Mouse (Mus musculus) midbrain, embryonic 12.5 days (tissue): ENCODE measurements around the gene Rprd1b. TPM values are rescaled to one million over a fixed set of nuclear protein-coding genes. Genes with fewer than 3 reads are reported as not detected.

Experiments
- ATAC-seq: fragments of 200-750 bp; cut with Nextera tagmentation; 2 replicates; pipeline ENCODE4 v1.8.0; 2017; ENCODE audit warnings: low read depth, moderate TSS enrichment, moderate library complexity; ENCODE audit not compliant: low FRiP score
- H3K27ac ChIP-seq: fragments of 300-500 bp; sonication (generic); replicated peaks from 2 replicates; pipeline ENCODE4 v1.5.1; 2016; ENCODE audit warnings: mild to moderate bottlenecking
- H3K27me3 ChIP-seq: fragments of 300-500 bp; sonication (generic); 2 replicates; pipeline ENCODE4 v1.6.1; 2016; ENCODE audit warnings: mild to moderate bottlenecking
- H3K36me3 ChIP-seq: fragments of 300-500 bp; sonication (generic); 2 replicates; pipeline ENCODE4 v1.6.1; 2016
- H3K4me1 ChIP-seq: fragments of 300-500 bp; sonication (generic); 2 replicates; pipeline ENCODE4 v1.6.1; 2016
- H3K4me2 ChIP-seq: fragments of 300-500 bp; sonication (generic); replicated peaks from 2 replicates; pipeline ENCODE4 v1.6.1; 2016; ENCODE audit warnings: mild to moderate bottlenecking, moderate library complexity
- H3K4me3 ChIP-seq: fragments of 300-500 bp; sonication (generic); 2 replicates; pipeline ENCODE4 v1.5.1; 2016; ENCODE audit warnings: mild to moderate bottlenecking
- H3K9ac ChIP-seq: fragments of 300-500 bp; sonication (generic); replicated peaks from 2 replicates; pipeline ENCODE4 v1.6.1; 2016; ENCODE audit warnings: mild to moderate bottlenecking, moderate library complexity
- H3K9me3 ChIP-seq: fragments of 300-500 bp; sonication (generic); 2 replicates; pipeline ENCODE4 v1.6.1; 2016; ENCODE audit warnings: mild to moderate bottlenecking
- WGBS: fragments of 180-500 bp; shearing (Covaris S2); methylation state at CpG from one replicate; pipeline ENCODE4 v1.1.7; 2016; 5-methylcytosine and 5-hydroxymethylcytosine counted together
- polyA plus RNA-seq: library from polyadenylated mRNA; unstranded; fragments of >200 nt; fragmentation: Nextera tagmentation; extraction: Ambion mirVana; gene quantifications from 2 replicates; pipeline ENCODE4 v1.2.1, GENCODE M21; 2016

The Rprd1b gene
- 57.9 and 61.6 TPM in 2 replicates for polyA plus RNA-seq

- WGBS, result 0% methylated on average over 47 of the region's 52 CpGs
- peaks cover 4% of the 10 kb centered on the region; the same call in 1 of the 2 replicates for H3K36me3 ChIP-seq
- H3K4me2 ChIP-seq, result peak within 1 kb of the TSS; percentile 87
- peak within 1 kb of the TSS; percentile 98 for H3K4me3 ChIP-seq
- peak within 1 kb of the TSS; percentile 86 for H3K27ac ChIP-seq
- no peaks in the 10 kb centered on the region for H3K27me3 ChIP-seq
- H3K4me1 ChIP-seq, result peaks cover 37% of the 10 kb centered on the region
- ATAC-seq, result peak; percentile 95
- no peaks in the 10 kb centered on the region for H3K9me3 ChIP-seq
- peak within 1 kb of the TSS; percentile 95 for H3K9ac ChIP-seq
Observed at GRCm38 (mm10) chr2:158028354-158028863, at the start of gene Rprd1b, which contains the start of gene Tti1. Gene Rprd1b (plus strand): TSS chr2:158028497. Gene Tti1 (minus strand): TSS chr2:158028433.

GRCm38 (mm10) chr2:157979241-157979640 lies 49.1 kb upstream of the Rprd1b start:
- Histone ChIP-seq H3K27me3 (0 out of 2 replicates have a peak, but pooled peaks cover 3% of the 10 kb centered on the region), H3K4me2 (no peak overlapping the region), H3K36me3 (peaks cover 11% of the 10 kb centered on the region), H3K4me3 (no peak overlapping the region), H3K9me3 (no peaks in the 10 kb centered on the region), H3K9ac (no peak overlapping the region), H3K27ac (no peak overlapping the region), H3K4me1 (peaks cover 13% of the 10 kb centered on the region)
- ATAC-seq, result no peak
- WGBS, result 65% methylated on average over 5 of the region's 5 CpGs

- H3K4me3 ChIP-seq, result no peak overlapping the region
- H3K36me3 ChIP-seq, result peaks cover 11% of the 10 kb centered on the region
- 76% methylated on average over 3 of the region's 3 CpGs for WGBS
- H3K9me3 ChIP-seq, result no peaks in the 10 kb centered on the region
- no peaks in the 10 kb centered on the region for H3K27me3 ChIP-seq
- H3K9ac ChIP-seq, result no peak overlapping the region
- no peaks in the 10 kb centered on the region for H3K4me1 ChIP-seq
- H3K4me2 ChIP-seq, result no peak overlapping the region
- no peak for ATAC-seq
- H3K27ac ChIP-seq, result no peak overlapping the region
Observed at GRCm38 (mm10) chr2:157982727-157983126, 45.6 kb upstream of the Rprd1b start.

GRCm38 (mm10) chr2:157983276-157983675 lies 45.0 kb upstream of the Rprd1b start:
- no peaks in the 10 kb centered on the region for H3K27me3 ChIP-seq
- no peak overlapping the region for H3K9ac ChIP-seq
- H3K4me1 ChIP-seq, result no peaks in the 10 kb centered on the region
- no peak overlapping the region for H3K4me2 ChIP-seq
- H3K9me3 ChIP-seq, result no peaks in the 10 kb centered on the region
- 87% methylated on average over 4 of the region's 4 CpGs for WGBS
- no peak overlapping the region for H3K27ac ChIP-seq
- peaks cover 11% of the 10 kb centered on the region for H3K36me3 ChIP-seq
- no peak overlapping the region for H3K4me3 ChIP-seq
- ATAC-seq, result no peak

- Histone ChIP-seq H3K4me2 (no peak overlapping the region), H3K9me3 (no peaks in the 10 kb centered on the region), H3K4me1 (no peaks in the 10 kb centered on the region), H3K27ac (no peak overlapping the region), H3K4me3 (no peak overlapping the region), H3K27me3 (no peaks in the 10 kb centered on the region), H3K36me3 (peaks cover 14% of the 10 kb centered on the region), H3K9ac (no peak overlapping the region)
- ATAC-seq, result no peak
- 87% methylated on average over 4 of the region's 4 CpGs for WGBS
Observed at GRCm38 (mm10) chr2:157985611-157986010, 42.7 kb upstream of the Rprd1b start.

- no peak overlapping the region for H3K27ac ChIP-seq
- no peak for ATAC-seq
- no peaks in the 10 kb centered on the region for H3K9me3 ChIP-seq
- no peaks in the 10 kb centered on the region for H3K4me1 ChIP-seq
- H3K9ac ChIP-seq, result no peak overlapping the region
- no peak overlapping the region for H3K4me3 ChIP-seq
- H3K36me3 ChIP-seq, result peaks cover 12% of the 10 kb centered on the region
- no peaks in the 10 kb centered on the region for H3K27me3 ChIP-seq
- H3K4me2 ChIP-seq, result no peak overlapping the region
- 89% methylated on average over 6 of the region's 6 CpGs for WGBS
Observed at GRCm38 (mm10) chr2:157986235-157986634, 42.1 kb upstream of the Rprd1b start.

- Histone ChIP-seq H3K4me1 (no peaks in the 10 kb centered on the region), H3K4me2 (no peak overlapping the region), H3K9ac (no peak overlapping the region), H3K27me3 (no peaks in the 10 kb centered on the region), H3K27ac (peak overlapping the region; percentile 1; the same call in 1 of the 2 replicates), H3K9me3 (no peaks in the 10 kb centered on the region), H3K36me3 (peaks cover 19% of the 10 kb centered on the region; the same call in 1 of the 2 replicates), H3K4me3 (no peak overlapping the region)
- WGBS, result 81% methylated on average over 7 of the region's 7 CpGs
- no peak for ATAC-seq
Observed at GRCm38 (mm10) chr2:157988416-157989190, 39.7 kb upstream of the Rprd1b start.

GRCm38 (mm10) chr2:157989946-157990345 lies 38.4 kb upstream of the Rprd1b start:
- Histone ChIP-seq H3K27me3 (no peaks in the 10 kb centered on the region), H3K4me3 (no peak overlapping the region), H3K27ac (no peak overlapping the region), H3K36me3 (peaks cover 30% of the 10 kb centered on the region), H3K4me1 (no peaks in the 10 kb centered on the region), H3K4me2 (no peak overlapping the region), H3K9ac (no peak overlapping the region), H3K9me3 (no peaks in the 10 kb centered on the region)
- no peak for ATAC-seq
- WGBS, result 92% methylated on average over 2 of the region's 2 CpGs

GRCm38 (mm10) chr2:157991026-157991425 lies 37.3 kb upstream of the Rprd1b start:
- H3K4me3 ChIP-seq, result no peak overlapping the region
- H3K9ac ChIP-seq, result no peak overlapping the region
- 82% methylated on average over 6 of the region's 6 CpGs for WGBS
- ATAC-seq, result no peak
- H3K4me2 ChIP-seq, result no peak overlapping the region
- H3K4me1 ChIP-seq, result no peaks in the 10 kb centered on the region
- no peak overlapping the region for H3K27ac ChIP-seq
- no peaks in the 10 kb centered on the region for H3K9me3 ChIP-seq
- H3K27me3 ChIP-seq, result no peaks in the 10 kb centered on the region
- peaks cover 37% of the 10 kb centered on the region for H3K36me3 ChIP-seq

- no peaks in the 10 kb centered on the region for H3K9me3 ChIP-seq
- H3K9ac ChIP-seq, result no peak overlapping the region
- no peaks in the 10 kb centered on the region for H3K27me3 ChIP-seq
- no peaks in the 10 kb centered on the region for H3K4me1 ChIP-seq
- no peak for ATAC-seq
- peaks cover 48% of the 10 kb centered on the region for H3K36me3 ChIP-seq
- H3K4me3 ChIP-seq, result no peak overlapping the region
- 95% methylated on average over 4 of the region's 4 CpGs for WGBS
- no peak overlapping the region for H3K4me2 ChIP-seq
- H3K27ac ChIP-seq, result no peak overlapping the region
Observed at GRCm38 (mm10) chr2:157992501-157992900, 35.8 kb upstream of the Rprd1b start.

GRCm38 (mm10) chr2:157998817-157999216 lies 29.5 kb upstream of the Rprd1b start:
- ATAC-seq, result no peak

GRCm38 (mm10) chr2:158004620-158005019 lies 23.7 kb upstream of the Rprd1b start:
- H3K36me3 ChIP-seq, result peaks cover 46% of the 10 kb centered on the region
- 90% methylated on average over 6 of the region's 6 CpGs for WGBS

More at GRCm38 (mm10) chr2:157998817-157999216, 29.5 kb upstream of the Rprd1b start:
- 86% methylated on average over 3 of the region's 3 CpGs for WGBS
- Histone ChIP-seq H3K9me3 (no peaks in the 10 kb centered on the region), H3K4me3 (no peak overlapping the region), H3K4me1 (no peaks in the 10 kb centered on the region), H3K27me3 (no peaks in the 10 kb centered on the region), H3K27ac (no peak overlapping the region), H3K9ac (no peak overlapping the region), H3K36me3 (peaks cover 34% of the 10 kb centered on the region), H3K4me2 (no peak overlapping the region)

More at GRCm38 (mm10) chr2:158004620-158005019, 23.7 kb upstream of the Rprd1b start:
- H3K4me3 ChIP-seq, result no peak overlapping the region
- H3K4me1 ChIP-seq, result no peaks in the 10 kb centered on the region
- H3K27ac ChIP-seq, result no peak overlapping the region
- ATAC-seq, result no peak
- H3K9me3 ChIP-seq, result no peaks in the 10 kb centered on the region
- H3K27me3 ChIP-seq, result no peaks in the 10 kb centered on the region
- no peak overlapping the region for H3K4me2 ChIP-seq
- H3K9ac ChIP-seq, result no peak overlapping the region
